Mouse (Mus musculus) CH12.LX (cell line): ENCODE measurements around the gene Bms1.

Experiments used
- CTCF ChIP-seq, 2 experiments: IDR thresholded peaks in 1 of 2; conservative IDR thresholded peaks in 1 of 2; 2 replicates each; pipeline ENCODE4 v1.5.1; 2011 to 2012; ENCODE audit warnings: low read depth in 2 of 2, low read length in 2 of 2, improper control_type of control experiment in 1 of 2, inconsistent platforms in 1 of 2, mild to moderate bottlenecking in 1 of 2, moderate library complexity in 1 of 2
- POLR2A ChIP-seq: IDR thresholded peaks from 2 replicates; pipeline ENCODE4 v1.6.1; 2011; ENCODE audit warnings: low read depth, mild to moderate bottlenecking, improper control_type of control experiment, low read length
- SIN3A ChIP-seq: IDR thresholded peaks from 2 replicates; pipeline ENCODE4 v1.6.1; 2012; ENCODE audit warnings: low read length, improper control_type of control experiment, inconsistent platforms
- SMC3 ChIP-seq: IDR thresholded peaks from 2 replicates; pipeline ENCODE4 v1.6.1; 2011; ENCODE audit warnings: low read depth, low read length, improper control_type of control experiment
- TBP ChIP-seq: conservative IDR thresholded peaks from 2 replicates; pipeline ENCODE4 v1.6.1; 2011; ENCODE audit warnings: low read depth, low read length, improper control_type of control experiment

- TF ChIP-seq CTCF (conservative IDR thresholded peaks at IDR 0.05 in 1 of 2, IDR thresholded peaks at IDR 0.05 in 1 of 2; ENCODE audit: low read depth in 2 of 2, low read length in 2 of 2) (no peak), TBP (no peak), SMC3 (no peak), POLR2A (no peak), SIN3A (no peak)
Observed at GRCm38 (mm10) chr6:118381234-118381633, 38.0 kb downstream of the Bms1 start.
